Mouse (Mus musculus): Measurements from ENCODE around the gene St14.

- no peak for TF ChIP-seq CTCF (IDR thresholded peaks at IDR 0.05)
- no peak for TF ChIP-seq EP300 (IDR thresholded peaks at IDR 0.05; ENCODE audit: insufficient read depth, low read depth, low read length)
These were observed 11.6 kb downstream of the St14 start for GRCm38 (mm10) chr9:31119882-31120532.
